Mouse (Mus musculus) CD8-positive naive resting alpha-beta T cell, adult 57 days (primary cell): ENCODE results near the gene Kctd7. TPM values are rescaled to one million over a fixed set of nuclear protein-coding genes. Genes with fewer than 3 reads are reported as not detected.

Experiments
- total RNA-seq: library from RNA; stranded (reverse); gene quantifications from one replicate; pipeline ENCODE4 v1.2.4, GENCODE M21; 2023

The Kctd7 gene
- total RNA-seq: 2.0 TPM

GRCm38 (mm10) chr5:130144334-130145312 is at the start of gene Kctd7:
Kctd7 (plus strand) TSS chr5:130144861.

GRCm38 (mm10) chr5:130171423-130171954 is 26.8 kb downstream of the Kctd7 start, which contains the start of gene Rabgef1:
Rabgef1 (plus strand) TSS chr5:130171798.

Other genes with a start within 250 kb of the Kctd7 start
- gene Zbed5, start 249.1 kb upstream of the Kctd7 start, total RNA-seq: 1.6 TPM
- 0.64 TPM for gene Phkg1, start 246.3 kb upstream of the Kctd7 start, total RNA-seq
- 0.28 TPM for gene Nupr1l, start 236.3 kb upstream of the Kctd7 start, total RNA-seq
- gene Vkorc1l1, start 202.9 kb upstream of the Kctd7 start, total RNA-seq: 12.9 TPM
- gene Gusb, start 141.8 kb upstream of the Kctd7 start, total RNA-seq: 23.0 TPM
- gene Asl, start 115.6 kb upstream of the Kctd7 start, total RNA-seq: 24.3 TPM
- 26.1 TPM for gene Crcp, start 115.6 kb upstream of the Kctd7 start, total RNA-seq
- gene Tpst1, start 71.5 kb upstream of the Kctd7 start, total RNA-seq: 10.8 TPM
- gene Rabgef1, start 26.9 kb downstream of the Kctd7 start, total RNA-seq: 35.2 TPM
- 56.8 TPM for gene Tmem248, start 72.2 kb downstream of the Kctd7 start, total RNA-seq
- 93.7 TPM for gene Sbds, start 110.7 kb downstream of the Kctd7 start, total RNA-seq
- 25.7 TPM for gene Tyw1, start 110.8 kb downstream of the Kctd7 start, total RNA-seq
- gene Caln1, start 224.6 kb downstream of the Kctd7 start, total RNA-seq: not detected
- not detected for gene A330070K13Rik, start 239.8 kb downstream of the Kctd7 start, total RNA-seq